10 mouse cellular contexts compared by ENCODE assay signal in the genomic region with DNA sequence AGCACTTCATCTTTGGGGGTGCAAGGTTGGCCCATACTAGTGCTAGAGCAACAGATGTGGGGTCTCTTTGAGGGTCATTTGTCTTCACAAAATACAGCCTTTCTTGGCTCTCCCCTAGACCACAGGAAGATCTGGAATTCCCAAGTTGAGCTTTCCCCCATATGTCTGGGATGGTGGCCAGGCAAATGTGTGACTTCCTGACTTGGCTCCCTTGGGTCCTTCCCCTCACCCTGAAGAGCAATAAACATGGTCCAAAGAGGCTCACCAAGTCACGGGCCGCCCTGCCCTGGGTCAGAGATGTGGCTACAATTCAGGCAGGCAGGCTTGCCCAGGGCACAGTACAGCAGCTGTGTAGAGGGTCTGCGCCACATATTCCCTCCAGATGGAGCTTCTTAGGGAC. TPM values are rescaled to one million over a fixed set of nuclear protein-coding genes. Genes with fewer than 3 reads are reported as not detected.
DNase-seq lines count a peak whose midpoint lies in the region; ATAC-seq and TF ChIP-seq lines count a peak whose summit lies in the region.
"Had no signal": no experiment of that assay in that cellular context is flagged by ENCODE, and none has a peak within 500 bp of the region (broad histone marks: within the 10 kb centered on the region; RNA-seq: fewer than 3 reads in every experiment).

No protein-coding gene starts in this region.

- H3K27me3 ChIP-seq in embryonic facial prominence, embryonic 10.5 days (replicated peaks; ENCODE audit: low read depth, poor library complexity, severe bottlenecking) = no peaks in the 10 kb centered on the region
- H3K27me3 ChIP-seq in embryonic facial prominence, embryonic 15.5 days = no peaks in the 10 kb centered on the region
- no peaks in the 10 kb centered on the region for H3K27me3 ChIP-seq in intestine, embryonic 16.5 days (replicated peaks; ENCODE audit: control insufficient read depth, insufficient read depth, low read length)
- no peaks in the 10 kb centered on the region for H3K27me3 ChIP-seq in limb, embryonic 14.5 days (ENCODE audit: control insufficient read depth, insufficient read depth, low read length)

- TF ChIP-seq POLR2A in limb, embryonic 14.5 days (IDR thresholded peaks at IDR 0.05; ENCODE audit: borderline replicate concordance, extremely low read depth, insufficient read depth, insufficient read length) = no peak

- WGBS in embryonic facial prominence, embryonic 10.5 days = 68% methylated on average over 3 of the region's 3 CpGs
- 45% methylated on average over 3 of the region's 3 CpGs for WGBS in embryonic facial prominence, embryonic 15.5 days
- 64% methylated on average over 3 of the region's 3 CpGs for WGBS in intestine, embryonic 16.5 days
- 62% methylated on average over 3 of the region's 3 CpGs for WGBS in limb, embryonic 14.5 days

- no peak overlapping the region for H3K4me2 ChIP-seq in embryonic facial prominence, embryonic 15.5 days (replicated peaks)
- H3K4me2 ChIP-seq in intestine, embryonic 16.5 days (ENCODE audit: low read depth, low read length) = no peak overlapping the region
- no peak overlapping the region for H3K4me2 ChIP-seq in limb, embryonic 14.5 days (replicated peaks; ENCODE audit: low read depth, low read length, severe bottlenecking)

- H3K9me3 ChIP-seq in embryonic facial prominence, embryonic 10.5 days = no peaks in the 10 kb centered on the region
- H3K9me3 ChIP-seq in embryonic facial prominence, embryonic 15.5 days (replicated peaks) = no peaks in the 10 kb centered on the region
- no peaks in the 10 kb centered on the region for H3K9me3 ChIP-seq in intestine, embryonic 16.5 days (ENCODE audit: control insufficient read depth, low read length)
- H3K9me3 ChIP-seq in limb, embryonic 14.5 days (ENCODE audit: control insufficient read depth, low read length) = no peaks in the 10 kb centered on the region
- H3K9me3 ChIP-seq: forebrain, embryonic 10.5 days; G1E had no signal

- no peak overlapping the region for H3K4me3 ChIP-seq in embryonic facial prominence, embryonic 10.5 days
- no peak overlapping the region for H3K4me3 ChIP-seq in embryonic facial prominence, embryonic 15.5 days (replicated peaks)
- no peak overlapping the region for H3K4me3 ChIP-seq in intestine, embryonic 16.5 days (ENCODE audit: low read length)
- H3K4me3 ChIP-seq in limb, embryonic 14.5 days (replicated peaks; ENCODE audit: low read length) = no peak overlapping the region
- H3K4me3 ChIP-seq: forebrain, embryonic 10.5 days had no signal

- no peaks in the 10 kb centered on the region for H3K36me3 ChIP-seq in embryonic facial prominence, embryonic 10.5 days (replicated peaks)
- H3K36me3 ChIP-seq in embryonic facial prominence, embryonic 15.5 days = no peaks in the 10 kb centered on the region
- H3K36me3 ChIP-seq in intestine, embryonic 16.5 days (ENCODE audit: control insufficient read depth, insufficient read depth, low read length) = no peaks in the 10 kb centered on the region
- no peaks in the 10 kb centered on the region for H3K36me3 ChIP-seq in limb, embryonic 14.5 days (ENCODE audit: control insufficient read depth, insufficient read depth, low read length)
- H3K36me3 ChIP-seq: forebrain, embryonic 10.5 days; G1E had no signal

- H3K4me1 ChIP-seq in embryonic facial prominence, embryonic 10.5 days = peaks cover 24% of the 10 kb centered on the region
- peaks cover 37% of the 10 kb centered on the region for H3K4me1 ChIP-seq in embryonic facial prominence, embryonic 15.5 days
- H3K4me1 ChIP-seq in intestine, embryonic 16.5 days (ENCODE audit: control insufficient read depth, insufficient read depth, low read length) = peaks cover 21% of the 10 kb centered on the region
- peaks cover 12% of the 10 kb centered on the region for H3K4me1 ChIP-seq in limb, embryonic 14.5 days (ENCODE audit: control insufficient read depth, insufficient read depth, low read length)

- peak overlapping the region; percentile 67 for H3K27ac ChIP-seq in embryonic facial prominence, embryonic 10.5 days (replicated peaks)
- H3K27ac ChIP-seq in embryonic facial prominence, embryonic 15.5 days (replicated peaks) = peak overlapping the region; percentile 60
- H3K27ac ChIP-seq in intestine, embryonic 16.5 days (ENCODE audit: low read length) = peak overlapping the region; percentile 86
- H3K27ac ChIP-seq in limb, embryonic 14.5 days (replicated peaks; ENCODE audit: low read depth, low read length) = no peak overlapping the region
- H3K27ac ChIP-seq: forebrain, embryonic 10.5 days; liver, embryonic 14.5 days had no signal

- DNase-seq in embryonic facial prominence, embryonic 10.5 days (ENCODE audit: low spot score) = peak; percentile 21
- DNase-seq in limb, embryonic 14.5 days (ENCODE audit: low spot score) = no peak
- no peak for DNase-seq in urinary bladder, adult 2 months (ENCODE audit: low spot score)
- DNase-seq in layer of hippocampus, postnatal 25 days (ENCODE audit: extremely low spot score in 1 of 2, low spot score in 1 of 2) = no peak
- no peak for DNase-seq in adrenal gland, postnatal 25 days

- ATAC-seq in embryonic facial prominence, embryonic 15.5 days (ENCODE audit: insufficient number of reproducible peaks, low FRiP score, low TSS enrichment, low read depth) = 0 out of 2 replicates have a peak, but pooled peaks have one; percentile 17
- peak; percentile 30 for ATAC-seq in intestine, embryonic 16.5 days
- ATAC-seq in limb, embryonic 14.5 days (ENCODE audit: low FRiP score, low read depth) = peak; percentile 34; the same call in 1 of the 2 replicates

- H3K9ac ChIP-seq in embryonic facial prominence, embryonic 15.5 days = no peak overlapping the region
- no peak overlapping the region for H3K9ac ChIP-seq in intestine, embryonic 16.5 days (ENCODE audit: low read depth, low read length)
- H3K9ac ChIP-seq in limb, embryonic 14.5 days (ENCODE audit: low read depth, low read length, severe bottlenecking) = no peak overlapping the region
- H3K9ac ChIP-seq: liver, embryonic 14.5 days had no signal

RNA-seq across cellular contexts. Expression of a gene that starts 44.1 kb away (rescaled TPM):
- polyA plus RNA-seq in embryonic facial prominence, embryonic 10.5 days (2016; fragmentation: Nextera tagmentation; extraction: Ambion mirVana) = 7.0 and 12.3 TPM in 2 replicates
- 419 and 472 TPM in 2 replicates for polyA plus RNA-seq in embryonic facial prominence, embryonic 15.5 days (2015; fragmentation: Nextera tagmentation; extraction: Ambion mirVana)
- polyA plus RNA-seq in intestine, embryonic 16.5 days (2015; fragmentation: Nextera tagmentation; extraction: Ambion mirVana) = 327 and 341 TPM in 2 replicates
- polyA plus RNA-seq in limb, embryonic 14.5 days (2012; rRNA removed) = 444 and 445 TPM in 2 replicates
- 287 and 330 TPM in 2 replicates for polyA plus RNA-seq in limb, embryonic 14.5 days (2014; fragmentation: Nextera tagmentation; extraction: Ambion mirVana)
- polyA plus RNA-seq in urinary bladder, adult 2 months (2012; rRNA removed) = 412 and 521 TPM in 2 replicates
- 10 to 100 TPM; 16.6 to 19.7 TPM for total RNA-seq in layer of hippocampus, postnatal 25 days (2021)
- 427 and 469 TPM in 2 replicates for total RNA-seq in adrenal gland, postnatal 25 days (2021)
- polyA plus RNA-seq: G1E had no signal

RNA-seq across cellular contexts. Expression of a gene that starts 58.5 kb away (rescaled TPM):
- 6.5 and 11.8 TPM in 2 replicates for polyA plus RNA-seq in embryonic facial prominence, embryonic 10.5 days (2016; fragmentation: Nextera tagmentation; extraction: Ambion mirVana)
- 390 and 438 TPM in 2 replicates for polyA plus RNA-seq in embryonic facial prominence, embryonic 15.5 days (2015; fragmentation: Nextera tagmentation; extraction: Ambion mirVana)
- 230 and 262 TPM in 2 replicates for polyA plus RNA-seq in intestine, embryonic 16.5 days (2015; fragmentation: Nextera tagmentation; extraction: Ambion mirVana)
- polyA plus RNA-seq in limb, embryonic 14.5 days (2012; rRNA removed) = 365 and 415 TPM in 2 replicates
- 178 and 197 TPM in 2 replicates for polyA plus RNA-seq in limb, embryonic 14.5 days (2014; fragmentation: Nextera tagmentation; extraction: Ambion mirVana)
- polyA plus RNA-seq in urinary bladder, adult 2 months (2012; rRNA removed) = 239 and 336 TPM in 2 replicates
- total RNA-seq in layer of hippocampus, postnatal 25 days (2021) = 1 to 10 TPM; 5.0 to 6.1 TPM
- total RNA-seq in adrenal gland, postnatal 25 days (2021) = 29.1 and 32.0 TPM in 2 replicates
- polyA plus RNA-seq: G1E had no signal

Comparison
In these comparisons a context has a peak if more than half of its experiments do, and no peak if none do; other contexts are left out.
1. RNA of a gene that starts 44.1 kb away (polyA plus RNA-seq): 287 to 445 TPM in limb, embryonic 14.5 days, 419 to 472 TPM in embryonic facial prominence, embryonic 15.5 days, 412 to 521 TPM in urinary bladder, adult 2 months and 327 to 341 TPM in intestine, embryonic 16.5 days; 7.0 to 12.3 TPM in embryonic facial prominence, embryonic 10.5 days; every median in the first group is over 10 times any median in the second.
2. RNA of a gene that starts 58.5 kb away (polyA plus RNA-seq): 390 to 438 TPM in embryonic facial prominence, embryonic 15.5 days, 178 to 415 TPM in limb, embryonic 14.5 days, 239 to 336 TPM in urinary bladder, adult 2 months and 230 to 262 TPM in intestine, embryonic 16.5 days; 6.5 to 11.8 TPM in embryonic facial prominence, embryonic 10.5 days; every median in the first group is over 10 times any median in the second.
3. Peak in every context shown above with its lines, with median percentiles within 50 percentile points of each other: ATAC-seq.